Mouse (Mus musculus) bone marrow macrophage, adult 2 months (primary cell): ENCODE measurements around the gene Zp3.

Experiments used
- CTCF ChIP-seq: IDR thresholded peaks from 2 replicates; pipeline ENCODE4 v1.5.1; 2012; ENCODE audit warnings: low read depth, mild to moderate bottlenecking, low read length, moderate library complexity
- POLR2A ChIP-seq: IDR thresholded peaks from 2 replicates; pipeline ENCODE4 v1.6.1; 2012; ENCODE audit warnings: mild to moderate bottlenecking, low read depth, low read length, borderline replicate concordance

- TF ChIP-seq CTCF (no peak), POLR2A (no peak)
Observed at GRCm38 (mm10) chr5:136018726-136019125, 38.8 kb downstream of the Zp3 start.
